ENCODE assay signal across 8 mouse cellular contexts in genomic region chr7:16463214-16463613, GRCm38 (mm10). TPM values are rescaled to one million over a fixed set of nuclear protein-coding genes. Genes with fewer than 3 reads are reported as not detected.
DNase-seq lines count a peak whose midpoint lies in the region; ATAC-seq and TF ChIP-seq lines count a peak whose summit lies in the region.
"Had no signal": no experiment of that assay in that cellular context is flagged by ENCODE, and none has a peak within 500 bp of the region (broad histone marks: within the 10 kb centered on the region; RNA-seq: fewer than 3 reads in every experiment).

No protein-coding gene starts in this region.

- no peak overlapping the region for H3K4me2 ChIP-seq in forebrain, postnatal 0 days (ENCODE audit: low read depth)
- no peak overlapping the region for H3K4me2 ChIP-seq in hindbrain, embryonic 15.5 days
- H3K4me2 ChIP-seq in midbrain, embryonic 14.5 days (ENCODE audit: low read length) = no peak overlapping the region
- H3K4me2 ChIP-seq: lung, embryonic 15.5 days had no signal

- H3K4me3 ChIP-seq in forebrain, postnatal 0 days (ENCODE audit: low read depth, low read length) = no peak overlapping the region
- no peak overlapping the region for H3K4me3 ChIP-seq in hindbrain, embryonic 15.5 days
- H3K4me3 ChIP-seq in midbrain, embryonic 14.5 days (replicated peaks; ENCODE audit: low read depth, low read length) = no peak overlapping the region
- H3K4me3 ChIP-seq in small intestine, adult 2 months (ENCODE audit: low read depth, low read length) = no peak overlapping the region
- H3K4me3 ChIP-seq: lung, embryonic 15.5 days had no signal

- H3K36me3 ChIP-seq in forebrain, postnatal 0 days (ENCODE audit: insufficient read depth) = no peaks in the 10 kb centered on the region
- no peaks in the 10 kb centered on the region for H3K36me3 ChIP-seq in hindbrain, embryonic 15.5 days
- no peaks in the 10 kb centered on the region for H3K36me3 ChIP-seq in midbrain, embryonic 14.5 days (ENCODE audit: control insufficient read depth, insufficient read depth, low read length)
- H3K36me3 ChIP-seq in small intestine, adult 2 months (ENCODE audit: control insufficient read depth, insufficient read depth, low read length) = no peaks in the 10 kb centered on the region
- H3K36me3 ChIP-seq: lung, embryonic 15.5 days had no signal

- DNase-seq in Muller cell, postnatal 12 days (ENCODE audit: inconsistent ontology term) = peak; percentile 59
- DNase-seq in c-Kit-positive CD71-positive TER-119-positive erythroid progenitor cells, embryonic 14.5 days (ENCODE audit: low spot score) = peak; percentile 74
- DNase-seq in forebrain, postnatal 0 days = peak; percentile 88
- peak; percentile 81 to 88 for DNase-seq in left cerebral cortex, postnatal 14 days (ENCODE audit: low spot score in 2 of 2)
- peak; percentile 91 for DNase-seq in midbrain, embryonic 14.5 days

- H3K9me3 ChIP-seq in forebrain, postnatal 0 days (ENCODE audit: low read length) = no peaks in the 10 kb centered on the region
- no peaks in the 10 kb centered on the region for H3K9me3 ChIP-seq in hindbrain, embryonic 15.5 days
- no peaks in the 10 kb centered on the region for H3K9me3 ChIP-seq in midbrain, embryonic 14.5 days (ENCODE audit: control insufficient read depth, low read length)
- H3K9me3 ChIP-seq: lung, embryonic 15.5 days had no signal

- H3K27ac ChIP-seq in forebrain, postnatal 0 days (ENCODE audit: low read depth, low read length) = no peak overlapping the region
- H3K27ac ChIP-seq in hindbrain, embryonic 15.5 days (replicated peaks) = no peak overlapping the region
- H3K27ac ChIP-seq in midbrain, embryonic 14.5 days (replicated peaks; ENCODE audit: low read depth, low read length) = no peak overlapping the region
- no peak overlapping the region for H3K27ac ChIP-seq in small intestine, adult 2 months (ENCODE audit: insufficient read depth, low read depth, low read length)
- H3K27ac ChIP-seq: lung, embryonic 15.5 days had no signal

- TF ChIP-seq CTCF in forebrain, postnatal 0 days (IDR thresholded peaks at IDR 0.05; ENCODE audit: low read depth) = peak; percentile 94
- TF ChIP-seq CTCF in small intestine, adult 2 months (IDR thresholded peaks at IDR 0.05; ENCODE audit: extremely low read depth, insufficient read length, insufficient replicate concordance, low read depth, low read length) = peak; percentile 95

- peak; percentile 70 for ATAC-seq in forebrain, postnatal 0 days
- ATAC-seq in hindbrain, embryonic 15.5 days (ENCODE audit: low FRiP score, low read depth) = 0 out of 2 replicates have a peak, but pooled peaks have one; percentile 24
- peak; percentile 44; the same call in 1 of the 2 replicates for ATAC-seq in midbrain, embryonic 14.5 days (ENCODE audit: low FRiP score, low TSS enrichment)

- 2% methylated on average over 14 of the region's 14 CpGs for WGBS in forebrain, postnatal 0 days
- 1% methylated on average over 14 of the region's 14 CpGs for WGBS in hindbrain, embryonic 15.5 days
- 2% methylated on average over 14 of the region's 14 CpGs for WGBS in midbrain, embryonic 14.5 days
- 1% methylated on average over 14 of the region's 14 CpGs for WGBS in small intestine, adult 2 months

- 0 out of 2 replicates have a peak, but pooled peaks cover 2% of the 10 kb centered on the region for H3K4me1 ChIP-seq in forebrain, postnatal 0 days (ENCODE audit: insufficient read depth)
- H3K4me1 ChIP-seq in hindbrain, embryonic 15.5 days (replicated peaks) = no peaks in the 10 kb centered on the region
- no peaks in the 10 kb centered on the region for H3K4me1 ChIP-seq in midbrain, embryonic 14.5 days (ENCODE audit: control insufficient read depth, insufficient read depth, low read length)
- H3K4me1 ChIP-seq in small intestine, adult 2 months (ENCODE audit: control insufficient read depth, insufficient read depth, insufficient read length, low read length) = no peaks in the 10 kb centered on the region
- H3K4me1 ChIP-seq: lung, embryonic 15.5 days had no signal

- TF ChIP-seq POLR2A in small intestine, adult 2 months (IDR thresholded peaks at IDR 0.05; ENCODE audit: low read depth, low read length) = no peak

- no peaks in the 10 kb centered on the region; the same call in 1 of the 2 replicates for H3K27me3 ChIP-seq in forebrain, postnatal 0 days (ENCODE audit: insufficient read depth, low read length)
- H3K27me3 ChIP-seq in hindbrain, embryonic 15.5 days = peaks cover 2% of the 10 kb centered on the region; the same call in 1 of the 2 replicates
- no peaks in the 10 kb centered on the region for H3K27me3 ChIP-seq in midbrain, embryonic 14.5 days (ENCODE audit: control insufficient read depth, insufficient read depth, low read length)
- H3K27me3 ChIP-seq in small intestine, adult 2 months (ENCODE audit: control insufficient read depth, insufficient read depth, low read length) = 0 out of 2 replicates have a peak, but pooled peaks cover 2% of the 10 kb centered on the region

- no peak overlapping the region for H3K9ac ChIP-seq in forebrain, postnatal 0 days
- no peak overlapping the region for H3K9ac ChIP-seq in hindbrain, embryonic 15.5 days
- H3K9ac ChIP-seq in midbrain, embryonic 14.5 days (replicated peaks; ENCODE audit: low read length) = no peak overlapping the region
- H3K9ac ChIP-seq: lung, embryonic 15.5 days had no signal

- intact Hi-C loops in left cerebral cortex, postnatal 14 days (cut with DNase I) = loop anchor here (10.0 kb wide), 2 partner anchors 168 to 272 kb away; partner anchors contain the start of gene Ap2s1

RNA-seq across cellular contexts. Expression of gene Tmem160, which starts 10.6 kb away (rescaled TPM):
- total RNA-seq in forebrain, postnatal 0 days (2014; rRNA removed) = 40.1 and 61.2 TPM in 2 replicates
- 105 and 130 TPM in 2 replicates for polyA plus RNA-seq in forebrain, postnatal 0 days (2015; fragmentation: Nextera tagmentation; extraction: Ambion mirVana)
- 67.8 and 75.6 TPM in 2 replicates for polyA plus RNA-seq in hindbrain, embryonic 15.5 days (2015; fragmentation: Nextera tagmentation; extraction: Ambion mirVana)
- total RNA-seq in left cerebral cortex, postnatal 14 days (2021) = 10 to 100 TPM; 90.4 to 90.8 TPM
- 59.6 and 84.1 TPM in 2 replicates for polyA plus RNA-seq in midbrain, embryonic 14.5 days (2014; fragmentation: Nextera tagmentation; extraction: Ambion mirVana)
- 156 and 330 TPM in 2 replicates for polyA plus RNA-seq in small intestine, adult 2 months (2012; rRNA removed)

RNA-seq across cellular contexts. Expression of gene Npas1, which starts 14.3 kb away (rescaled TPM):
- total RNA-seq in forebrain, postnatal 0 days (2014; rRNA removed) = 10.1 and 10.2 TPM in 2 replicates
- polyA plus RNA-seq in forebrain, postnatal 0 days (2015; fragmentation: Nextera tagmentation; extraction: Ambion mirVana) = 12.6 and 14.7 TPM in 2 replicates
- 4.4 and 5.0 TPM in 2 replicates for polyA plus RNA-seq in hindbrain, embryonic 15.5 days (2015; fragmentation: Nextera tagmentation; extraction: Ambion mirVana)
- 10 to 100 TPM; 13.4 to 14.8 TPM for total RNA-seq in left cerebral cortex, postnatal 14 days (2021)
- polyA plus RNA-seq in midbrain, embryonic 14.5 days (2014; fragmentation: Nextera tagmentation; extraction: Ambion mirVana) = 3.7 and 4.4 TPM in 2 replicates
- 0.05 TPM in 1 of 2 replicates, not detected in the other for polyA plus RNA-seq in small intestine, adult 2 months (2012; rRNA removed)
